Mouse (Mus musculus): ENCODE data around the gene Hcn1. TPM values are rescaled to one million over a fixed set of nuclear protein-coding genes. Genes with fewer than 3 reads are reported as not detected.

Hcn1 gene
- total and polyA plus RNA-seq, 3 experiments, result not detected

GRCm38 (mm10) chr13:117940536-117941280 is 338.6 kb downstream of the Hcn1 start:
- DNase-seq (ENCODE audit: low read depth, low spot score), result no peak
- TF ChIP-seq TAL1 (IDR thresholded peaks at IDR 0.05; ENCODE audit: low read length) (no peak), TCF12 (IDR thresholded peaks at IDR 0.05; ENCODE audit: low read depth, low read length) (no peak)
- H3K36me3 ChIP-seq (ENCODE audit: control insufficient read depth in 1 of 2, insufficient read depth in 2 of 2, low read length in 2 of 2), result no peaks in the 10 kb centered on the region

GRCm38 (mm10) chr13:117946843-117947242 is 344.7 kb downstream of the Hcn1 start:
- H3K27ac ChIP-seq (ENCODE audit: control insufficient read depth, low read depth, low read length), result no peak overlapping the region

More at GRCm38 (mm10) chr13:117940536-117941280, 338.6 kb downstream of the Hcn1 start:
- H3K27me3 ChIP-seq (ENCODE audit: control insufficient read depth in 1 of 2, insufficient read depth in 2 of 2, low read length in 2 of 2), result no peaks in the 10 kb centered on the region
- no peaks in the 10 kb centered on the region for H3K9me3 ChIP-seq (replicated peaks; ENCODE audit: insufficient read depth, low read length)
- no peak overlapping the region for H3K27ac ChIP-seq (ENCODE audit: control insufficient read depth, low read depth, low read length)
- H3K79me2 ChIP-seq (ENCODE audit: control insufficient read depth, insufficient read depth, low read length, poor library complexity), result no peaks in the 10 kb centered on the region
- H3K4me1 ChIP-seq (ENCODE audit: control insufficient read depth in 1 of 2, insufficient read depth in 2 of 2, low read length in 2 of 2), result no peaks in the 10 kb centered on the region
- no peak overlapping the region for H3K4me3 ChIP-seq (ENCODE audit: control insufficient read depth in 1 of 2, insufficient read depth in 1 of 2, low read depth in 2 of 2, low read length in 2 of 2)
- no peak overlapping the region for H3K9ac ChIP-seq (ENCODE audit: control insufficient read depth, low read depth, low read length, poor library complexity, severe bottlenecking)

GRCm38 (mm10) chr13:117947704-117948376 is 345.7 kb downstream of the Hcn1 start:
- DNase-seq (ENCODE audit: low read depth, low spot score), result no peak
- Histone ChIP-seq H3K27me3 (ENCODE audit: control insufficient read depth in 1 of 2, insufficient read depth in 2 of 2, low read length in 2 of 2) (no peaks in the 10 kb centered on the region), H3K4me3 (ENCODE audit: control insufficient read depth in 1 of 2, insufficient read depth in 1 of 2, low read depth in 2 of 2, low read length in 2 of 2) (no peak overlapping the region), H3K9ac (ENCODE audit: control insufficient read depth, low read depth, low read length, poor library complexity, severe bottlenecking) (no peak overlapping the region), H3K79me2 (ENCODE audit: control insufficient read depth, insufficient read depth, low read length, poor library complexity) (no peaks in the 10 kb centered on the region), H3K36me3 (ENCODE audit: control insufficient read depth in 1 of 2, insufficient read depth in 2 of 2, low read length in 2 of 2) (no peaks in the 10 kb centered on the region), H3K27ac (ENCODE audit: control insufficient read depth, low read depth, low read length) (no peak overlapping the region), H3K9me3 (replicated peaks; ENCODE audit: insufficient read depth, low read length) (no peaks in the 10 kb centered on the region), H3K4me1 (ENCODE audit: control insufficient read depth in 1 of 2, insufficient read depth in 2 of 2, low read length in 2 of 2) (no peaks in the 10 kb centered on the region)
- no peak for TF ChIP-seq CHD2 (IDR thresholded peaks at IDR 0.05; ENCODE audit: low read length)
- TF ChIP-seq ETS1 (IDR thresholded peaks at IDR 0.05; ENCODE audit: low read depth, low read length), result no peak
- TF ChIP-seq ZC3H11A (IDR thresholded peaks at IDR 0.05; ENCODE audit: low read depth, low read length), result no peak
- TF ChIP-seq MXI1 (IDR thresholded peaks at IDR 0.05; ENCODE audit: low read depth, low read length), result no peak
- no peak for TF ChIP-seq SIN3A (IDR thresholded peaks at IDR 0.05; ENCODE audit: low read length)
- no peak for TF ChIP-seq RAD21 (IDR thresholded peaks at IDR 0.05; ENCODE audit: low read depth, low read length)

More at GRCm38 (mm10) chr13:117946843-117947242, 344.7 kb downstream of the Hcn1 start:
- H3K4me3 ChIP-seq (ENCODE audit: control insufficient read depth in 1 of 2, insufficient read depth in 1 of 2, low read depth in 2 of 2, low read length in 2 of 2), result no peak overlapping the region
- no peaks in the 10 kb centered on the region for H3K79me2 ChIP-seq (ENCODE audit: control insufficient read depth, insufficient read depth, low read length, poor library complexity)
- H3K9ac ChIP-seq (ENCODE audit: control insufficient read depth, low read depth, low read length, poor library complexity, severe bottlenecking), result no peak overlapping the region
- no peaks in the 10 kb centered on the region for H3K4me1 ChIP-seq (ENCODE audit: control insufficient read depth in 1 of 2, insufficient read depth in 2 of 2, low read length in 2 of 2)
- TF ChIP-seq GABPA (IDR thresholded peaks at IDR 0.05; ENCODE audit: low read depth, low read length), result no peak
- no peak for TF ChIP-seq USF1 (IDR thresholded peaks at IDR 0.05; ENCODE audit: low read depth, low read length)
- no peak for TF ChIP-seq E2F4 (IDR thresholded peaks at IDR 0.05; ENCODE audit: borderline replicate concordance, low read depth, low read length)
- TF ChIP-seq RAD21 (IDR thresholded peaks at IDR 0.05; ENCODE audit: low read depth, low read length), result no peak
- no peak for TF ChIP-seq TAL1 (IDR thresholded peaks at IDR 0.05; ENCODE audit: low read length)
- no peak for TF ChIP-seq USF2 (IDR thresholded peaks at IDR 0.05; ENCODE audit: borderline replicate concordance in 1 of 2, insufficient read depth in 1 of 2, low read depth in 1 of 2, low read length in 2 of 2)
- TF ChIP-seq JUND (IDR thresholded peaks at IDR 0.05; ENCODE audit: low read depth, low read length), result no peak
- TF ChIP-seq ZMIZ1 (IDR thresholded peaks at IDR 0.05; ENCODE audit: low read depth, low read length), result no peak
- TF ChIP-seq ZKSCAN1 (IDR thresholded peaks at IDR 0.05; ENCODE audit: low read depth, low read length), result no peak
- no peak for TF ChIP-seq MAX (IDR thresholded peaks at IDR 0.05; ENCODE audit: low read length)
- no peak for DNase-seq (ENCODE audit: low read depth, low spot score)
- H3K27me3 ChIP-seq (ENCODE audit: control insufficient read depth in 1 of 2, insufficient read depth in 2 of 2, low read length in 2 of 2), result no peaks in the 10 kb centered on the region
- no peaks in the 10 kb centered on the region for H3K9me3 ChIP-seq (replicated peaks; ENCODE audit: insufficient read depth, low read length)
- H3K36me3 ChIP-seq (ENCODE audit: control insufficient read depth in 1 of 2, insufficient read depth in 2 of 2, low read length in 2 of 2), result no peaks in the 10 kb centered on the region
